Mouse (Mus musculus) hindbrain, postnatal 0 days (tissue): ENCODE results near the gene Sgca. TPM values are rescaled to one million over a fixed set of nuclear protein-coding genes. Genes with fewer than 3 reads are reported as not detected.
A peak's percentile ranks its signal among the peaks of the same experiment; 100 is the strongest.

Experiments
- ATAC-seq: fragments of 200-750 bp; cut with Nextera tagmentation; 2 replicates; pipeline ENCODE4 v1.8.0; 2017; ENCODE audit warnings: mild to moderate bottlenecking, moderate TSS enrichment, moderate library complexity
- DNase-seq: peaks from one replicate; pipeline ENCODE4 v3.0.0-alpha.2; 2015; ENCODE audit warnings: low spot score
- H3K27ac ChIP-seq: fragments of 300-500 bp; sonication (generic); 2 replicates; pipeline ENCODE4 v1.5.1; 2014; ENCODE audit warnings: mild to moderate bottlenecking
- H3K27me3 ChIP-seq: fragments of 300-500 bp; sonication (generic); 2 replicates; pipeline ENCODE4 v1.6.1; 2014; ENCODE audit warnings: low read length, mixed read lengths; ENCODE audit not compliant: insufficient read depth
- H3K36me3 ChIP-seq: fragments of 300-500 bp; sonication (generic); 2 replicates; pipeline ENCODE4 v1.6.1; 2014; ENCODE audit warnings: low read length, mixed read lengths; ENCODE audit not compliant: insufficient read depth
- H3K4me1 ChIP-seq: fragments of 300-500 bp; sonication (generic); 2 replicates; pipeline ENCODE4 v1.6.1; 2014; ENCODE audit warnings: antibody characterized with exemption, low read length, mixed read lengths; ENCODE audit not compliant: insufficient read depth
- H3K4me2 ChIP-seq: fragments of 300-500 bp; sonication (generic); 2 replicates; pipeline ENCODE4 v1.6.1; 2014; ENCODE audit warnings: low read depth, mild to moderate bottlenecking, low read length, moderate library complexity, mixed read lengths
- H3K4me3 ChIP-seq: fragments of 300-500 bp; sonication (generic); 2 replicates; pipeline ENCODE4 v1.5.1; 2014; ENCODE audit warnings: low read length
- H3K9ac ChIP-seq: fragments of 300-500 bp; sonication (generic); replicated peaks from 2 replicates; pipeline ENCODE4 v1.6.1; 2014; ENCODE audit warnings: mild to moderate bottlenecking, low read length, moderate library complexity, mixed read lengths
- H3K9me3 ChIP-seq: fragments of 300-500 bp; sonication (generic); 2 replicates; pipeline ENCODE4 v1.6.1; 2016; ENCODE audit warnings: low read length, mixed read lengths
- CTCF ChIP-seq: IDR thresholded peaks from 2 replicates; pipeline ENCODE4 v1.5.1; 2016; ENCODE audit warnings: antibody characterized with exemption, control low read depth, low read depth
- WGBS: fragments of 180-500 bp; shearing (Covaris S2); extraction: QIAGEN DNeasy Blood & Tissue Kit; methylation state at CpG from one replicate; pipeline ENCODE4 v1.1.7; 2014; 5-methylcytosine and 5-hydroxymethylcytosine counted together
- polyA plus RNA-seq: library from polyadenylated mRNA; unstranded; fragments of >200 nt; fragmentation: Nextera tagmentation; extraction: Ambion mirVana; gene quantifications from 2 replicates; pipeline ENCODE4 v1.2.1, GENCODE M21; 2015
- total RNA-seq: library from RNA; depleted of rRNA; stranded (reverse); fragments of >200 nt; gene quantifications from 2 replicates; pipeline ENCODE4 v1.2.3, GENCODE M21; 2014

Sgca gene
- total and polyA plus RNA-seq, 2 experiments from 2014 or later = 0.26 to 0.52 TPM

DNA sequence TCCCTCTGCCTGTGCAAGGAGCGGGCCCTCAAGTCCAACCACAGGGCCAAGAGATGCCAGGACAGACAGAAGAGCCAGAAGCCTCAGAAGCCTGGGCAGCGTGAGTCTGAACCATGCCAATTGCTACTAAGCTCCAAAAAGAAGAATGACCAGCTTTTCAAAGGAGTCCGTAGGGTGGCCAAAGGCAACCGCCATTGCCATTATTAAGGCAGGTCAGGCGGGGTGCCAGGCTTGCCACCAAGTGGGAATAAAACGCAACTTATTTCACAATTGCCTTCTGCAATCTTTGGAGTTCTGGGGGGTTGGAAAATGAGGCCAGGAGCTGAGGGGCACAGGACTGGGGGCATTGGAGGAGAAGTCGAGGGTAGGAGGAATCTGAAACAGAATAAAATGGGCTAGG, 7.9 kb downstream of the Sgca start:
- 0 out of 2 replicates have a peak overlapping the region, but pooled peaks have one; percentile 2 for H3K27ac ChIP-seq
- no peak overlapping the region for H3K9ac ChIP-seq
- no peaks in the 10 kb centered on the region for H3K4me1 ChIP-seq
- no peaks in the 10 kb centered on the region for H3K36me3 ChIP-seq
- no peaks in the 10 kb centered on the region for H3K27me3 ChIP-seq
- no peak overlapping the region for H3K4me2 ChIP-seq
- H3K9me3 ChIP-seq = no peaks in the 10 kb centered on the region
- DNase-seq (peak; percentile 43), ATAC-seq (no peak)
- no peak for TF ChIP-seq CTCF
- 59% methylated on average over 7 of the region's 7 CpGs for WGBS
- H3K4me3 ChIP-seq = no peak overlapping the region

DNA sequence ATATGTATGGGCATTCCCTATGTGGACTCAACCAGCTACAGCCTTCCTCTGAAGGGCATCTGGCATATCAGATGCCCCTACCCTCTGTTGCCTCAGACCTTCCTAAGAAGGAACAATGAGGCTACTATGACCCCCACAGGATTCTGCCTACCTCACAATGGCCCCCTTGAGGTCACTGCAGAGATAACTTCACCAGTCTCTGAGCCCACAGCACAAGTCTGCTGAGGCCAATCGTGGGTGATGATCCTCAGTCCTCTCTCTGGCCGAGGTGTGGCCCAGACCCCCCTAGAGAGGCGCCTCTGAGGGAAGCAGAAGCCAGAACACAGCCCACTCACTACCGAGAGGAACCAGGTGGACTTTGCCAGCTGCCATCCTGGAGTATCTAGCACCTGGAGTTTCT, 8.7 kb downstream of the Sgca start, which contains the start of gene Hils1:
Hils1 (plus strand) TSS at position 175 of the 400 bp plus-strand sequence.
- H3K36me3 ChIP-seq = no peaks in the 10 kb centered on the region
- no peak for TF ChIP-seq CTCF
- no peak within 1 kb of the TSS for H3K4me3 ChIP-seq
- H3K4me2 ChIP-seq = no peak within 1 kb of the TSS
- no peaks in the 10 kb centered on the region for H3K27me3 ChIP-seq
- ATAC-seq = no peak
- H3K4me1 ChIP-seq = no peaks in the 10 kb centered on the region
- 0 out of 2 replicates have a peak within 1 kb of the TSS, but pooled peaks have one; percentile 2 for H3K27ac ChIP-seq
- WGBS = 49% methylated on average over 4 of the region's 4 CpGs
- no peak for DNase-seq
- H3K9ac ChIP-seq = no peak within 1 kb of the TSS
- no peaks in the 10 kb centered on the region for H3K9me3 ChIP-seq

DNA sequence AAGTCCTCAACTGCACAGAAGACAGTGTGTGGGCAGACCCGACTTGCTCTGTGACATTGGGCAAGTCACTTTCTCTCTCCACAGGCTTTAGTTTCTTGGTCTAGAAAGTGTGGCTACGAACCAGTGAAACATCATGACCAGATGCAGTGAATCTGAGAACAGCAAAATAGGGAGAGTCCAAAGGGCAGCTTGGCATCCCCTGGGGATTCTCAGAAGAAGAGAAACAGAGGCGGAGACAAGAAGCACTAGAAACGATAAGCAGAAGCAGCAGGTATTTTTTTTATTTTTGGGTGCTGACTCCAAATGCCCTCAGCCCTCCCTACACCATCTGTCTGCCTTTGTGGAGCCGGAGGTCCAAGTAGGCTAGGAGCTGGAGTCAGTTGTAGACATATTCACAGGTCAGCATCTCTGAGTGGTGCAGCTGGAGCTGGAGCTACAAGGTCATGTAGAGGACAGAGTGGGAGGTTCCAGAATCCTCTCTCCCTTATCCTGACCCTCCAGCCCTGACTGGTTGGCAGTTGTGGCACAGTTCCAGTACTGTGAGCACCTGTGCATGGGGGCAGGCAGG, 13.5 kb downstream of the Sgca start:
- ATAC-seq (no peak), DNase-seq (no peak)
- Histone ChIP-seq H3K9ac (no peak overlapping the region), H3K9me3 (no peaks in the 10 kb centered on the region), H3K4me3 (no peak overlapping the region), H3K4me1 (no peaks in the 10 kb centered on the region), H3K27ac (no peak overlapping the region), H3K27me3 (no peaks in the 10 kb centered on the region), H3K36me3 (no peaks in the 10 kb centered on the region), H3K4me2 (no peak overlapping the region)
- TF ChIP-seq CTCF = no peak
- WGBS = 73% methylated on average over 5 of the region's 5 CpGs

DNA sequence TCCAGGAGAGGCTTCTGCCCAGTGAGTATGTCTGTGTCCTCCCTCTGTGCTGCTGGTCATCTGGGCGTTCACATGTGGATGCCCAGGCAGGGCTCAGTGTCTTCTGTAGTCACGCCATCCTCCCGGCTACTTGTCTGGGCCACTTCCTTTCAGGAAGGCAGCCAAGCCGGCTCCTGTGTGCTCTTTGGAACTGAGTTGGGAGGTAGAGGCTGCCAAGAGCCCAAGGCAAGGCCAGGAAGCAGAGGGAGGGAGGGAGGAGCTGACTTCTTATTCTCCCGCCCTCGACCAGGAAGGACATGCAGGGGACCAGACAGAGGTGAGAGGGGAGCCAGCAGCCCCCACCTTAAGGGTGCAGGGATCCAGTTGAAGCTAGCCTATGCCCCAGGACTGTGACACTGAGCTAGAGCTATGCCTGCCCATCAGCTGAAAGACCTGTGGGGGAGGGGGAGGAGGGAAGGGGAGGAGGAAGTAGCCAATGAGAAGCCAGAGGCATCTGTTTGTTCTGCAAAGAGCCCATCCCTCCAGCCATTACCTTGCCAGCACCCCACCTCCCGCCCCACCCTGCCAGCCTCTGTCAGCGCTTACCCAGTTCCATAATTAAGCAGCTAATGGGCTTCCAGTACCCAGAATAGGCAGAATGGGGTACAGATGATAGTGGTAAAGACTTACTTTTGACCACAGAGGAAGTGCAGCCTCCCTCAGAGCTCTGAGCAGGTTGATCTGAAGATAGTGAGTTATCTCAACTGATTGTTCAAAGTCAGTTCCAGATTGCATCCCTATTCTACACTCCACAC, 17.9 kb downstream of the Sgca start:
- Histone ChIP-seq H3K27ac (peak overlapping the region; percentile 50; the same call in 1 of the 2 replicates), H3K27me3 (no peaks in the 10 kb centered on the region), H3K4me1 (no peaks in the 10 kb centered on the region), H3K4me2 (no peak overlapping the region), H3K36me3 (no peaks in the 10 kb centered on the region), H3K4me3 (no peak overlapping the region), H3K9ac (no peak overlapping the region), H3K9me3 (no peaks in the 10 kb centered on the region)
- ATAC-seq (peak; percentile 91), DNase-seq (peak; percentile 82)
- no peak for TF ChIP-seq CTCF
- 8% methylated on average over 8 of the region's 8 CpGs for WGBS

DNA sequence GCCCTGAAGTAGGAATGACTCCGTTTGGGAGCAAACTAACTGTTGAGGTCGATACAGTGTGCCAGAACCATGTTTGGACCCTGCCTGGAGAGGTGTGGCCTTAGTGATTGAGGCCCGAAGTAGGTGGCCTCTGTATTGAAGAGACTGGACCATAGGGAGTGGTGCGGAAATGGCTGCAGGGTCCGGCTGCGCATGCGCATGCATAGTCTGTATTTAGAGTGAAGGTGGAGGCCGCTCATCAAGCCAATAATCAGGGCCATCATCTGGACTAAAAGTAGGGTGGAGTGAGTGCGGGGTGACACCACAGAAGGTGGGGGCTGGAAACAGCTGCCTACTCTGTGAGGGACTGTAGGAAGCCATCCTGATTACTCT, 18.4 kb downstream of the Sgca start:
- Histone ChIP-seq H3K4me3 (no peak overlapping the region), H3K27ac (peak overlapping the region; percentile 50; the same call in 1 of the 2 replicates), H3K9ac (no peak overlapping the region), H3K4me2 (no peak overlapping the region), H3K9me3 (no peaks in the 10 kb centered on the region), H3K4me1 (no peaks in the 10 kb centered on the region), H3K27me3 (no peaks in the 10 kb centered on the region), H3K36me3 (no peaks in the 10 kb centered on the region)
- no peak for TF ChIP-seq CTCF
- no peak; the same call in 1 of the 2 replicates for ATAC-seq
- no peak for DNase-seq
- WGBS = 86% methylated on average over 9 of the region's 9 CpGs

DNA sequence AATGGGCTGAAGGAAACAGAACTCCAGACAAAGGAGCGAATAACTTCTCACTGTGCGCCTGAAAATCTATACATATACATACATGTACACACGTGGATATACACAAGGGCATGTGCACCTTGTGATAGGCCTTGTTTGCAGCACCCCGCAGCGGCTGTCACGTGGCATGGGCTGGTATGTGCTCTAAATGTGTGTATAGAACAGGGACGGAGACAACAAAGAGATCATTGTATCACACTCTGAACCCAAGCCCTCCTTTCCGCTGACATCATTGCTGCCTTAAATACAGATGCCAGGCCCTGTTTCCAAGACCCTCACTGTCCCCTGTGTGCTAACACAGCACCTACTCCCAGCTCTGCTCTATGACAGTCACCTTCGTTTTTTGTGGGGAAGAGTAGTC, 21.0 kb downstream of the Sgca start:
- no peak for TF ChIP-seq CTCF
- ATAC-seq (no peak), DNase-seq (no peak)
- Histone ChIP-seq H3K4me2 (no peak overlapping the region), H3K4me1 (no peaks in the 10 kb centered on the region), H3K4me3 (no peak overlapping the region), H3K36me3 (no peaks in the 10 kb centered on the region), H3K27ac (no peak overlapping the region), H3K27me3 (no peaks in the 10 kb centered on the region), H3K9ac (no peak overlapping the region), H3K9me3 (no peaks in the 10 kb centered on the region)
- WGBS = 64% methylated on average over 9 of the region's 9 CpGs

DNA sequence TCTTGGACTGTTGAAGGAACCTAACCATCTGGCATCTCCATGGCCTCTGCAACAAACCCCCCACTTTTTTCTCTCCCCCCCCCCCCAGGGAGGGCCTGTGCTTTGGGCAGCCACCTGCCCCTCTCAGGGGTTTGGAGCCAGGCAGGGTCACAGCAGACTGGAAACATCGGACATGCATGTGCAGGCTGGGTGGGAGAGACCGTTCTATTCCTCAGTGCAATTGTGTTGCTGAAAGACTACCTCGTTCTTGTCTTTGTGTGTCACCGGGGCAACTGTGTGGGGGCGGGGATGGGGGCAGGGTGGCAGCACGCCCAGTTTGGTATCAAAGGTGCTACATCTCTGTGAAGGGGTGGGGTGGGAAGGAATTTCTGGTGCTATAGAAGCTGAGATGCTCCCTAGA, 24.0 kb downstream of the Sgca start:
- no peaks in the 10 kb centered on the region for H3K36me3 ChIP-seq
- no peaks in the 10 kb centered on the region for H3K9me3 ChIP-seq
- H3K4me3 ChIP-seq = no peak overlapping the region
- H3K27me3 ChIP-seq = no peaks in the 10 kb centered on the region
- TF ChIP-seq CTCF = no peak
- no peaks in the 10 kb centered on the region for H3K4me1 ChIP-seq
- H3K9ac ChIP-seq = no peak overlapping the region
- H3K27ac ChIP-seq = no peak overlapping the region
- WGBS = 7% methylated on average over 6 of the region's 6 CpGs
- no peak overlapping the region for H3K4me2 ChIP-seq
- DNase-seq (no peak), ATAC-seq (peak; percentile 18; the same call in 1 of the 2 replicates)
